Mouse (Mus musculus) CH12F3 (cell line): ENCODE measurements around the gene Krtap22-2.
"Not testable (repeated sequence)": the region's sequence is repeated elsewhere in the genome, so short reads cannot be mapped to it uniquely, and the experiment has no call there.

Experiments used
- in situ Hi-C: fragments of 300-500 bp; cut with MboI; formaldehyde crosslinking; loops from 2 replicates; pipeline ENCODE4 v1.14.3; 2020; ENCODE audit warnings: low sequenced_read_pairs

Krtap22-2 gene

GRCm38 (mm10) chr16:89010659-89011058 lies at the start of gene Krtap22-2:
Gene Krtap22-2, minus strand, starts transcription at chr16:89010759.
- in situ Hi-C loops = no loop called here

- in situ Hi-C loops = no loop called here
These were observed 37.2 kb upstream of the Krtap22-2 start, which contains the start of gene Krtap6-5 for GRCm38 (mm10) chr16:89047783-89048182. Gene Krtap6-5, minus strand, starts transcription at chr16:89047883.

- in situ Hi-C loops = not testable (repeated sequence)
These were observed 30.8 kb upstream of the Krtap22-2 start, which contains the start of gene Gm10228 for GRCm38 (mm10) chr16:89041372-89041771. Gene Gm10228, minus strand, starts transcription at chr16:89041472.

- in situ Hi-C loops = not testable (repeated sequence)
These were observed 20.8 kb upstream of the Krtap22-2 start, which contains the start of gene Krtap6-1 for GRCm38 (mm10) chr16:89031399-89031798. Gene Krtap6-1, plus strand, starts transcription at chr16:89031699.

GRCm38 (mm10) chr16:89014984-89015383 lies 4.4 kb upstream of the Krtap22-2 start, which contains the start of gene Gm10229:
Gene Gm10229, plus strand, starts transcription at chr16:89015284.
- in situ Hi-C loops = not testable (repeated sequence)

GRCm38 (mm10) chr16:89013973-89014372 lies 3.4 kb upstream of the Krtap22-2 start:
- in situ Hi-C loops = no loop called here

GRCm38 (mm10) chr16:88962773-88963172 lies 47.8 kb downstream of the Krtap22-2 start, which contains the start of gene Krtap16-3:
Gene Krtap16-3, minus strand, starts transcription at chr16:88962873.
- in situ Hi-C loops = no loop called here
